Mouse (Mus musculus): Measurements from ENCODE around the gene Fam155a.

DNA sequence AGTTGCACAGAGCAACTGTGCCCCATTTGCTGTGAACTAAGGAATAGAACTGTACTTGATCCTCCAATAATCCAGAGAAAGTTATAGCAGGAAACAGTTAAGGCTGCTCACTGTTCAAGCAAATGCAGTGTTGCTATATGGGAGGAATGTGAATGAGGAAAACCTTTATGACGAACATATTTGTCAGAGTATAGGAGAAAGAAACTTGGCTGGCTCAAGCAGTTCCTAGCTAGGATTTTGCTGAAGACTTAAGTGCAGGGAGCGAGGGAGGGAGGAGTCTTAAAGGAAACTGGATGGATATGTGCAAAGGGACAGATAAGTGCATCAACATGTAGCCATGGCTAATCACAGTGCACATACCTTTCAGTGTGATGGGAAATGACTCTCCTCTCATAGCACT is 225.3 kb downstream of the Fam155a start:
- no peak for TF ChIP-seq POLR2A (IDR thresholded peaks at IDR 0.05; ENCODE audit: low read depth, low read length)
- no peak for TF ChIP-seq CTCF (IDR thresholded peaks at IDR 0.05; ENCODE audit: borderline replicate concordance, insufficient read depth, low read length)

Measured in embryonic fibroblast, embryonic 13.5 days (primary cell).